Mouse (Mus musculus) right cerebral cortex, postnatal 10 days (tissue): Measurements from ENCODE around the gene Mtnr1a.

Experiments
- DNase-seq, 2 experiments: peaks; one replicate each; pipeline ENCODE4 v3.0.0; 2021; ENCODE audit warnings: low spot score in 2 of 2

Mtnr1a gene

DNA sequence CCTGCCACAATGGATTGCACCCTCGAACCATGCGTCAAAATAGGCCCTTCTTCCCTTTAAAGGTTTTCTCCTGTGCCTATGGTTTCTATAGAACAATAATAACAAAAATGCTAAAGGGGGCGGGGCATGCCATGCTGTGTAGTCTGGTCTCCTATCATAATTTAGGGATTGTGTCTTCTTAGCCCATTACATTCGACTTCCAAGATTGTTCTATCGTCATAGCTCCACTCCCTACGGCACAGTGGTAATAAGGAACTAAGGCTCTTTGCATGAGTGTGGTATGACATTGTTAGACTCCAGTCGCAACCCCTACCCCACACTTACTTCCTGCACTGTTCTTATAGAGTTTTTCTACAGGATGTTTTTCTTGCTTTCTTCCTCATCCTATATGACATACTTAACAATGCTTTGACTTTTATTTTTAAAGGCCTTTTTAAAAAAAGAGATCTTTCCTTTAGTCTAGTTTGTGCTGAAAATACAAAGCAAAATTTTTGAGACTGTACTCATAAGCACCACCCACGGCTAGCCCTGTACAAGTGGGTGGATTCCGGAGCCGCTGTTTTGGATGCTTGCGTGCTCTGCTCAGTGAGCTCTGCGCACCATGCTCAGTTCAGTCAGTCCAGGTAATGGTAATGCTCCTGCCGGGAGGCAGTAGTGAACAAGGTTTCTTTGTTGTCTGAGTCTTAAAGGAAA is 40.6 kb downstream of the Mtnr1a start:
- peak; percentile 36 to 46 for DNase-seq

DNA sequence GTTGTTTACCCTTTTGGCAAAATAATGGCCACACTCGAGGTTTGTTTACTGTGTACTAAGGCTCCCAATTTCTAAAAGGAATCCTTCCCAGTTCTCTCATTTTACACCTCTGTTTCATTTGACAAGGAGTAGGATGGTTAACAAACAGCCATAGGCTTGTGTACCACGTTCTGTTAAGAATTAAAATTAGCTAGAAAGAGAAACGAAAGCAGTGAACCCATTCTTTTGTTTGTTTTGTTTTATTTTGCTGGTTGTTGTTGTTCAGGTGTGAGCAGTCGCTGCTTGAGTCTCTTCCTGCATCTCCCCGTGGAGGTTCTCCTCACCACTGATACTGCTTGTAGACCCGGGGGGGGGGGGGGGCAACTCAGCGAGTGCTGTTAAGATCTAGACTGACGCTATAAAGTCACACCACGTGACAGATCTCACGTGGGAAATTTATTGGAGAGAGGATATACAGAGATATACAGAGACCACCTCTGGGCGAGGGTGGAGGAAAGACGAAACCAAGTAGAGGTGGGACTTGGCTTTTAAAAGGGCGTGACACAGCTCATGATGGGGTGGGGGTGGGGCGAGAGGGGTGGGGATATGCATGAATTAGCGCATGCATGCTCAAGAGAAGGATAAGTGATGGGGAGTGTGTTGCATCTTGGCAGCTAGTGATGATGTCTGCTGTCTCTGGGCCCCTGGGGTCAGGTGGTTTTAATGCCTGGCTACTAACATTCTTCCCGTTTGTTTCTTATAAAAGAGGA is 41.3 kb downstream of the Mtnr1a start:
- no peak for DNase-seq

DNA sequence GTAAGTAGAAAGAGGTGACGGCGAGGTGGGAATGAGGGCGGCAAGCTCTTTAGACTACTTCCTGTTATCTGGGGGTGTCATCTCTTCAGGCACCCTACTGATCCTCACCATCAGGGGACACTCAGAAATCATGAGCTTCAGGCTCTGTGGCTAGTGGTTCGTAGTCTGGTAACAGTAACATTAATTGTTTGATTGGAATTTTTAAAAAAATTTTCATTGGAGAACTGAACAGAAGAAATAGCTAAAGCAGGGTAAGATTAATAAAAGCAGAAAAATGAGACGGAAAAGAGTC is 41.8 kb downstream of the Mtnr1a start:
- no peak for DNase-seq

- DNase-seq: no peak
Observed at GRCm38 (mm10) chr8:45111820-45112219, 42.9 kb downstream of the Mtnr1a start.

DNA sequence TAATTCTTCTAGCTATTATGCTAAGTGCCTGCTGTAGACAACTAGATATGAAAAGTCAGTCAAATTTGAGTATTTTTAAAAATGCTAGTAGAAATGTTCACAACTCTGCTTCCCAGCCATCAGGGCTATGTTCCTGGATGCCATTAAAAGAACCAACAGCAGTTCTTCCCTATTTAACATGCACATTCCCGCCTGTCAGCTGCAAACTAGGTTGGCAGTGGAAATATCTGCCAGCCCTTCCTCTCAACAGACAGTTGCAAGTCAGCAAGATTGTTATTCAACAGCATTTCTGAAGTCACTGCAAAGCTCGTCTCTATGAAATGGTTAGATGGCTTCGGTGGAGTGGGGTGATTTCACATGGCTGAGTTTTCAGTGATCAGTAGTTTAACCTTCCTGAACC is 48.7 kb downstream of the Mtnr1a start:
- peak in 1 of 2 experiments; percentile 27 for DNase-seq

- no peak for DNase-seq
Observed at GRCm38 (mm10) chr8:45125680-45126079, 56.7 kb downstream of the Mtnr1a start.
